Mouse (Mus musculus) heart, embryonic 14.5 days (tissue): Measurements from ENCODE around the gene Syde1. TPM values are rescaled to one million over a fixed set of nuclear protein-coding genes. Genes with fewer than 3 reads are reported as not detected.
"Not testable (repeated sequence)": the region's sequence is repeated elsewhere in the genome, so short reads cannot be mapped to it uniquely, and the experiment has no call there.

ENCODE experiments used
- ATAC-seq: fragments of 200-750 bp; cut with Nextera tagmentation; 2 replicates; pipeline ENCODE4 v1.8.0; 2017; ENCODE audit warnings: low read depth, moderate TSS enrichment; ENCODE audit not compliant: insufficient number of reproducible peaks, insufficient read depth, low FRiP score
- H3K27ac ChIP-seq, 2 experiments: fragments of 200-500 bp in 1 of 2; fragments of 300-500 bp in 1 of 2; sonication (generic) in 1 of 2; replicated peaks in 1 of 2; 2 replicates each; pipeline ENCODE4 v1.5.1; 2012 to 2014; ENCODE audit warnings: low read depth in 2 of 2, low read length in 2 of 2, control low read depth in 1 of 2, mild to moderate bottlenecking in 1 of 2, mixed read lengths in 1 of 2; ENCODE audit not compliant: control insufficient read depth in 1 of 2, insufficient read depth in 1 of 2
- H3K27me3 ChIP-seq: fragments of 300-500 bp; sonication (generic); 2 replicates; pipeline ENCODE4 v1.6.1; 2014; ENCODE audit warnings: mild to moderate bottlenecking, low read length, control low read depth; ENCODE audit not compliant: control insufficient read depth, insufficient read depth
- H3K36me3 ChIP-seq: fragments of 300-500 bp; sonication (generic); 2 replicates; pipeline ENCODE4 v1.6.1; 2014; ENCODE audit warnings: mild to moderate bottlenecking, control low read depth, low read length, mixed read lengths; ENCODE audit not compliant: control insufficient read depth, insufficient read depth
- H3K4me1 ChIP-seq, 2 experiments: fragments of 200-500 bp in 1 of 2; fragments of 300-500 bp in 1 of 2; sonication (generic) in 1 of 2; 2 replicates each; pipeline ENCODE4 v1.6.1; 2012 to 2014; ENCODE audit warnings: low read length in 2 of 2, control low read depth in 1 of 2, mixed read lengths in 1 of 2; ENCODE audit not compliant: control insufficient read depth in 2 of 2, insufficient read depth in 2 of 2
- H3K4me2 ChIP-seq: fragments of 300-500 bp; sonication (generic); 2 replicates; pipeline ENCODE4 v1.6.1; 2014; ENCODE audit warnings: mild to moderate bottlenecking, low read length
- H3K4me3 ChIP-seq, 2 experiments: fragments of 200-500 bp in 1 of 2; fragments of 300-500 bp in 1 of 2; sonication (generic) in 1 of 2; 2 replicates each; pipeline ENCODE4 v1.5.1; 2012 to 2014; ENCODE audit warnings: low read length in 2 of 2, mild to moderate bottlenecking in 2 of 2, control low read depth in 1 of 2, low read depth in 1 of 2, moderate library complexity in 1 of 2; ENCODE audit not compliant: control insufficient read depth in 1 of 2, insufficient read depth in 1 of 2
- H3K9ac ChIP-seq: fragments of 300-500 bp; sonication (generic); 2 replicates; pipeline ENCODE4 v1.6.1; 2014; ENCODE audit warnings: mild to moderate bottlenecking, low read length
- H3K9me3 ChIP-seq: fragments of 300-500 bp; sonication (generic); 2 replicates; pipeline ENCODE4 v1.6.1; 2016; ENCODE audit warnings: low read length, control low read depth; ENCODE audit not compliant: control insufficient read depth
- WGBS: fragments of 180-500 bp; shearing (Covaris S2); extraction: QIAGEN DNeasy Blood & Tissue Kit; methylation state at CpG from one replicate; pipeline ENCODE4 v1.1.7; 2014; 5-methylcytosine and 5-hydroxymethylcytosine counted together
- polyA plus RNA-seq: library from polyadenylated mRNA; unstranded; fragments of >200 nt; fragmentation: Nextera tagmentation; extraction: Ambion mirVana; gene quantifications from 2 replicates; pipeline ENCODE4 v1.2.1, GENCODE M21; 2014

The Syde1 gene
- polyA plus RNA-seq, result 13.7 and 15.6 TPM in 2 replicates

DNA sequence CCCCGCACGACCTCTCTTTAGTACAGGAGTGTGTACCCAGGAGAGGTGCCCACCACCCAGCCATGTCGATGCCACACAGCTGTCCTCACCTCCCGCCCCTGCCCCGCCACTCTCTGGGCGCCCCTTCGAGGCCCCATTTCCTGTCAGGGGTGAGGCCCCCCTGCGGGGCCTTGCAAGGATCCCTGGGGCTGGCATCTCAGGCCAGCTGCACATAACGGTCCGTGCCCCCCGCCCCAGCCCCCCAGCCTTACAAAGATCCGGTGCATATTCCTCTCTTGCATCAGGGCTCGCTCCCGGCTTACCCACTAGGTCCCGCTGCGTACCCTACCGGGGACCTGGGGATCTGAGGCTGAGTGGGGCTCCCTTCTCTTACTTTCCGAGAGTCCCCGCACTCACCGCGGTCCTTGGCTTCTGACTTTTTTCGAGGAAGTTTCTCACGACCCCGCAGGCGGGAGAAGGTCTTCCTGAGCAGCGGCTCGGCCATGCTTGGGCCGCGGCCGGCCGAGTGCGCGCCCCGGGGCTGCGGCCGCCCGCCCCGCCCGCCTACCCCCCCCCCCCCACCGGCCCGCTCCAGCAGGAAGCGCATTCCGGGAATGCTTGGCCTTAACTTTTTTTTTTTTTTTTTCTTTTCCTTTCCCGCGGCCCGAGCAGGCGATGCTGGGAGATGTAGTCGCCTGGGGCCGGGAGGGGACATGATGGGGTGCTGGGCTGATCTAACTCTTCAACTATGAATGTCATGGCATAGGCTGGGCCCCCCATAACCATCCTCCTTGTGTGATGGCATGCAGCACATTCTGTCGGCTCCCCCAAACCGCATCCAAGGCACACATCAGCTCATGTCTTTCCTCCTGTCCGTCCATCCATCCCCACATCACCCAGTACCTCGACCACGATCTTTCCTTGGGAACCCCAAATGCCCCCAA is at the start of gene Syde1:
Gene Syde1 (minus strand): TSS at position 559 of the 923 bp plus-strand sequence.
- peak within 1 kb of the TSS; percentile 72 to 77 for H3K4me3 ChIP-seq
- peak within 1 kb of the TSS; percentile 87 for H3K9ac ChIP-seq
- no peaks in the 10 kb centered on the region for H3K27me3 ChIP-seq
- H3K4me2 ChIP-seq, result peak within 1 kb of the TSS; percentile 72
- H3K4me1 ChIP-seq, result peaks cover 9 to 12% of the 10 kb centered on the region in 2 experiments; a peak in 2 of 4 replicates
- H3K36me3 ChIP-seq, result peaks cover 33% of the 10 kb centered on the region
- H3K9me3 ChIP-seq, result no peaks in the 10 kb centered on the region
- ATAC-seq, result peak; percentile 79
- H3K27ac ChIP-seq, result peak within 1 kb of the TSS; percentile 83 to 87
- 5% methylated on average over 49 of the region's 54 CpGs for WGBS

DNA sequence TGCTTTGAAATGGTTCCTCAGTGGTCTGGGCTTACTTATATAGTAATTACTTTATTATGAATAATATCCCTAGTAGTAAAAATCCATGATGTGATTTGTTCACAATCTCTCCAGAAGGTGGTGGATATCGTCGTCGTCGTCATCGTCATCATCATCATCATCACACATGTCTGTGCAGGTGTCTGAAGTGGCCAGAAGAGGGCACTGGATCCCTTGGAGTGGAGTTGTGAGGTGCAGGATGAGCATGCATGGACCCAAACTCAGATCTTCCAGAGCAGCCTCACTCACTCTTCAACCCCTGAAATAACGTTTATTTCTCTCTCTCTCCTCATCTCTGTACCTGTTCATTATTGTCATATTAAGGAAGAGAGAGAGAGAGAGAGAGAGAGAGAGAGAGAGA is 40.5 kb upstream of the Syde1 start:
- no peak for ATAC-seq
- Histone ChIP-seq H3K9ac (no peak overlapping the region), H3K4me2 (no peak overlapping the region), H3K27ac (no peak overlapping the region), H3K27me3 (no peaks in the 10 kb centered on the region), H3K9me3 (no peaks in the 10 kb centered on the region), H3K4me1 (no peaks in the 10 kb centered on the region), H3K36me3 (no peaks in the 10 kb centered on the region), H3K4me3 (no peak overlapping the region)
- 17% methylated on average over 6 of the region's 6 CpGs for WGBS

DNA sequence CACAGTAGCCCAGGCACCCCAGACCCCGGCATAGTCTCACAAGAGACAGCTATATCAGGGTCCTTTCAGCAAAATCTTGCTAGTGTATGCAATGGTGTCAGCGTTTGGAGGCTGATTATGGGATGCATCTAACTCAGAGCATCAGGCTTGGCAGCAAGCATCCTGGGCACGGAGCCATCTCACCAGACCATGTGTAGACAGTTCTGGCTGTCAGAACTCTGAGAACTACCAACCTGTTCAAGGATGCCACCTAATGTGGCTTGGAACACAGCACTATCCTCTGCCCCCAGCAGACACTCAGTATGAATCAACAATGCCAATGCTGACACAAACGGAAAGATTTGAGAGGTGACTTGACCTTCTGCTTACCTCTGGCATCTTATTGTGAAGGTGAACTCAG is 38.4 kb upstream of the Syde1 start:
- Histone ChIP-seq H3K9ac (no peak overlapping the region), H3K4me2 (no peak overlapping the region), H3K4me3 (no peak overlapping the region), H3K27me3 (no peaks in the 10 kb centered on the region), H3K4me1 (no peaks in the 10 kb centered on the region), H3K36me3 (no peaks in the 10 kb centered on the region), H3K9me3 (no peaks in the 10 kb centered on the region), H3K27ac (no peak overlapping the region)
- 59% methylated on average over 4 of the region's 4 CpGs for WGBS
- no peak for ATAC-seq

DNA sequence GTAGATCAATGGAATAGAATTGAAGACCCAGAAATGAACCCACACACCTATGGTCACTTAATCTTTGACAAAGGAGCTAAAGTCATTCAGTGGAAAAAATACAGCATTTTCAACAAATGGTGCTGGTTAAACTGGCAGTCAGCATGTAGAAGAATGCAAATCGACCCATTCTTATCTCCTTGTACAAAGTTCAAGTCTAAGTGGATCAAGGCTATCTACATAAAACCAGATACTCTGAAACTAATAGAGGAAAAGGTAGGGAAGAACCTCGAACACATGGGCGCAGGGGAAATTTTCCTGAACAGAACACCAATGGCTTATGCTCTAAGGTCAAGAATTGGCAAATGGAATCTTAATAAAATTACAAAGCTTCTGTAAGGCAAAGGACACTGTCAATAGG is 31.4 kb upstream of the Syde1 start:
- not testable (repeated sequence) for H3K4me1 ChIP-seq, H3K4me2 ChIP-seq, ATAC-seq, H3K9me3 ChIP-seq, H3K27me3 ChIP-seq, H3K9ac ChIP-seq, H3K27ac ChIP-seq, H3K4me3 ChIP-seq, H3K36me3 ChIP-seq
- WGBS, result 73% methylated on average over 3 of the region's 3 CpGs

DNA sequence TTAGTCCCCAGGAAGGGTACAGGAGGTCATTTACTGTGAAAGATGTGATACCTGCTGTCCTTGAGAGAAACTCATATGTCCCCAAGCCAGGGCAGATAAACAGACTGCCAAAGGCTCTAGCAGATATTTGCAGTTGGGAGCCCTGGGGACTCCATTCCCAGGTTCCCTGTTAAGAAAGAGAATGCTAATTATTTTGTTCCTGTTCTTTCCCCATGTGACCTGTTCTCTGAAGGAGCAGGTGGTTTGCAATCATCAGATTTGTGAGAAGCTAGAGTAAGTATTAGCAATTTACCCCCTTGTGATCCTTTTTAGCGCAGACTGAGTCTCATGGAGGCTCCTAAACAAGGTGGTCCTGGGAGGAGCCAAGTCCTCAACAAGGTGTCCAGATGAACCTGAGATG is 26.2 kb upstream of the Syde1 start, which contains the start of gene Olfr1357:
Gene Olfr1357 (minus strand): TSS at position 101 of the 400 bp plus-strand sequence.
- H3K4me1 ChIP-seq, result no peaks in the 10 kb centered on the region
- no peak within 1 kb of the TSS for H3K27ac ChIP-seq
- H3K4me2 ChIP-seq, result no peak within 1 kb of the TSS
- H3K9ac ChIP-seq, result no peak within 1 kb of the TSS
- H3K4me3 ChIP-seq, result no peak within 1 kb of the TSS
- H3K27me3 ChIP-seq, result no peaks in the 10 kb centered on the region
- no peaks in the 10 kb centered on the region for H3K36me3 ChIP-seq
- H3K9me3 ChIP-seq, result no peaks in the 10 kb centered on the region
- ATAC-seq, result no peak
- 88% methylated on average over 1 of the region's 1 CpGs for WGBS

DNA sequence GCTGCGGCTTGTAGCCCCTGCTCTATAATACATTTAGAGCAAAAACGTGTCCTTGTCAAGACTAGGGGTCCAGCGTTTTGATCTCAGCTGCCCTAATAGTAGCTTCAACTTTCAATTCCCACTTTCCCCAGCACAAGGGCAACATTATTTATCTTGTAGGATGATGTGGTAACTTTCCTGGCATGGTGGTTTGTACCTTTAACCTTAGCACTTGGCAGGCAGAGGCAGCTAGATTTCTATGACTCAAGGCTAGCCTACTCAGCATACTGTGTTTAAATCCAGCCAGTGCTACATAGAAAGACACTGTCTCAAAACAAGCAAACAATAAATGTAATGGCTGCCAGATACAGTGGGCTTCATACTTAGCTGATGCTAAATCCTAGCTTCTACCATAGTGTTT is 15.8 kb upstream of the Syde1 start:
- H3K9ac ChIP-seq, result no peak overlapping the region
- H3K4me3 ChIP-seq, result no peak overlapping the region
- no peak for ATAC-seq
- H3K4me1 ChIP-seq, result no peaks in the 10 kb centered on the region
- H3K9me3 ChIP-seq, result no peaks in the 10 kb centered on the region
- H3K27me3 ChIP-seq, result no peaks in the 10 kb centered on the region
- H3K36me3 ChIP-seq, result no peaks in the 10 kb centered on the region
- H3K4me2 ChIP-seq, result no peak overlapping the region
- WGBS, result 63% methylated on average over 3 of the region's 3 CpGs
- no peak overlapping the region for H3K27ac ChIP-seq

DNA sequence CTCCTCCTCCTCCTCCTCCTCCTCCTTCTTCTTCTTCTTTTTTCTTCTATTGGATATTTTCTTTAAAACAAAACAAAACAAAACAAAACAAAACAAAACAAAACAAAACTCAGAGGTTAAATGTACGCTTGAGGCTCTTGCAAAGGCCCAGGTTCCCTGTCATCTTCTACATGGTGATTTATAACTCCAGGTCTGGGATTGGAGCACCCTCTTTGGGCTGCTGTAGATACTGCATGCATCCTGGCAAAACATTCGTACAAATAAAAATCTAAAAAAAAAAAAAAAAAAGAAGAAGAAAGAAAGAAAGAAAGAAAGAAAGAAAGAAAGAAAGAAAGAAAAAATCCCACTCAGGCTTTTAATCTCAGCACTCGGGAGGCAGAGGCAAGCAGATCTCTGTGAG is 13.3 kb upstream of the Syde1 start:
- Histone ChIP-seq H3K27me3 (no peaks in the 10 kb centered on the region), H3K4me1 (no peaks in the 10 kb centered on the region), H3K27ac (no peak overlapping the region), H3K4me2 (no peak overlapping the region), H3K9me3 (no peaks in the 10 kb centered on the region), H3K9ac (no peak overlapping the region), H3K36me3 (no peaks in the 10 kb centered on the region), H3K4me3 (no peak overlapping the region)
- ATAC-seq, result no peak
- 37% methylated on average over 3 of the region's 3 CpGs for WGBS
